Mouse (Mus musculus) lung, adult 2 months (tissue): ENCODE data around the gene Dock9.

ENCODE experiments used
- CTCF ChIP-seq: fragments of 200-500 bp; IDR thresholded peaks from 2 replicates; pipeline ENCODE4 v1.5.1; 2011; ENCODE audit warnings: mild to moderate bottlenecking, low read length, control low read depth; ENCODE audit not compliant: insufficient read depth
- POLR2A ChIP-seq: fragments of 200-500 bp; IDR thresholded peaks from 2 replicates; pipeline ENCODE4 v1.6.1; 2011; ENCODE audit warnings: low read depth, mild to moderate bottlenecking, control low read depth, low read length, borderline replicate concordance; ENCODE audit errors: extremely low read depth

DNA sequence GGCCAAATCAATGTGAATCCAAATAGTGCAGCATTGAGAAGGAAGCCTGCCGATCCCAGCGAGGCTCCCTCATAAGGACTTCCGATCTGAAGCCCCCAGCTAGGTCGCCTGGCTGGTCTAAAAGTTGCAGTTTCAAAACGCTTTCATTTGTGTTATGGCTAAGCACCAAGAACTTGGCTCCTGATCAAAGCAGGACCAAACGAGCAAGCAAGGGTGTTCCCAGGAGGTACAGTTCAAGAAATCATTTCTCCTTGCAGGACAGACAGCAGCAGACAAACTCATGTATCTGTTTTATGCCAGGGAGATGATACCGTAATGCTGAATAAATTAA is 99.1 kb downstream of the Dock9 start:
- TF ChIP-seq CTCF (no peak), POLR2A (no peak)
